Comparison of ENCODE assay signal across 8 mouse cellular contexts in genomic region chr13:32903211-32903873, GRCm38 (mm10). TPM values are rescaled to one million over a fixed set of nuclear protein-coding genes. Genes with fewer than 3 reads are reported as not detected.
A peak's percentile ranks its signal among the peaks of the same experiment; 100 is the strongest.
DNase-seq lines count a peak whose midpoint lies in the region; ATAC-seq and TF ChIP-seq lines count a peak whose summit lies in the region.

No protein-coding gene starts in this region.

- peak; percentile 99 for TF ChIP-seq CTCF in ES-Bruce4 (IDR thresholded peaks at IDR 0.05; ENCODE audit: low read depth, low read length)

- TF ChIP-seq POLR2A in ES-Bruce4 (IDR thresholded peaks at IDR 0.05; ENCODE audit: insufficient read depth, low read length), result no peak

- H3K9me3 ChIP-seq in ES-Bruce4 (replicated peaks; ENCODE audit: control insufficient read depth, insufficient read depth, low read length, poor library complexity, severe bottlenecking), result no peaks in the 10 kb centered on the region
- H3K9me3 ChIP-seq in forebrain, embryonic 14.5 days (replicated peaks; ENCODE audit: control insufficient read depth, low read length), result no peaks in the 10 kb centered on the region
- H3K9me3 ChIP-seq in liver, embryonic 16.5 days (replicated peaks; ENCODE audit: control insufficient read depth, low read length), result no peaks in the 10 kb centered on the region
- no peaks in the 10 kb centered on the region for H3K9me3 ChIP-seq in neural tube, embryonic 13.5 days

- ATAC-seq in cerebellum, adult (ENCODE audit: insufficient number of reproducible peaks, low FRiP score, low TSS enrichment), result peak; percentile 93
- ATAC-seq in forebrain, embryonic 14.5 days, result peak; percentile 95
- peak; percentile 80 for ATAC-seq in liver, embryonic 16.5 days (ENCODE audit: low read depth)
- ATAC-seq in neural tube, embryonic 13.5 days (ENCODE audit: low read depth), result peak; percentile 98

- intact Hi-C loops in heart, postnatal 14 days (cut with DNase I), result loop anchor here (1.0 to 5.0 kb wide), 4 partner anchors 61 to 176 kb away; partner anchors contain the start of genes Serpinb6b and Serpinb9

- H3K27ac ChIP-seq in ES-Bruce4 (ENCODE audit: insufficient read depth, low read length), result no peak overlapping the region
- no peak overlapping the region for H3K27ac ChIP-seq in forebrain, embryonic 14.5 days (ENCODE audit: low read depth, low read length)
- H3K27ac ChIP-seq in liver, embryonic 16.5 days (ENCODE audit: low read length), result no peak overlapping the region
- H3K27ac ChIP-seq in neural tube, embryonic 13.5 days (replicated peaks), result no peak overlapping the region

- no peaks in the 10 kb centered on the region for H3K36me3 ChIP-seq in ES-Bruce4 (ENCODE audit: control insufficient read depth, insufficient read depth, low read length, poor library complexity, severe bottlenecking)
- H3K36me3 ChIP-seq in forebrain, embryonic 14.5 days (ENCODE audit: control insufficient read depth, insufficient read depth, low read length), result no peaks in the 10 kb centered on the region
- H3K36me3 ChIP-seq in liver, embryonic 16.5 days (ENCODE audit: control insufficient read depth, insufficient read depth), result no peaks in the 10 kb centered on the region
- no peaks in the 10 kb centered on the region for H3K36me3 ChIP-seq in neural tube, embryonic 13.5 days

- H3K4me3 ChIP-seq in ES-Bruce4 (ENCODE audit: low read depth, low read length), result no peak overlapping the region
- H3K4me3 ChIP-seq in forebrain, embryonic 14.5 days (ENCODE audit: low read depth, low read length), result no peak overlapping the region
- H3K4me3 ChIP-seq in liver, embryonic 16.5 days (ENCODE audit: low read depth, low read length), result no peak overlapping the region
- H3K4me3 ChIP-seq in neural tube, embryonic 13.5 days, result no peak overlapping the region

- no peaks in the 10 kb centered on the region for H3K27me3 ChIP-seq in ES-Bruce4 (ENCODE audit: control insufficient read depth, insufficient read depth, low read length, poor library complexity, severe bottlenecking)
- H3K27me3 ChIP-seq in forebrain, embryonic 14.5 days (replicated peaks; ENCODE audit: control insufficient read depth, insufficient read depth, low read length), result no peaks in the 10 kb centered on the region
- no peaks in the 10 kb centered on the region for H3K27me3 ChIP-seq in liver, embryonic 16.5 days (ENCODE audit: control insufficient read depth, insufficient read depth, low read depth, low read length)
- no peaks in the 10 kb centered on the region for H3K27me3 ChIP-seq in neural tube, embryonic 13.5 days

- no peaks in the 10 kb centered on the region for H3K4me1 ChIP-seq in ES-Bruce4 (ENCODE audit: control insufficient read depth, insufficient read depth, low read length)
- H3K4me1 ChIP-seq in forebrain, embryonic 14.5 days (ENCODE audit: control insufficient read depth, insufficient read depth, low read length), result no peaks in the 10 kb centered on the region
- H3K4me1 ChIP-seq in liver, embryonic 16.5 days (ENCODE audit: control insufficient read depth, low read depth, low read length), result no peaks in the 10 kb centered on the region
- no peaks in the 10 kb centered on the region for H3K4me1 ChIP-seq in neural tube, embryonic 13.5 days (replicated peaks)

- no peak for TF ChIP-seq EP300 in ES-Bruce4 (IDR thresholded peaks at IDR 0.05; ENCODE audit: insufficient read depth, low read depth, low read length)

- no peak overlapping the region for H3K4me2 ChIP-seq in forebrain, embryonic 14.5 days (ENCODE audit: low read length)
- H3K4me2 ChIP-seq in liver, embryonic 16.5 days (ENCODE audit: low read depth, low read length), result no peak overlapping the region
- no peak overlapping the region for H3K4me2 ChIP-seq in neural tube, embryonic 13.5 days

- H3K9ac ChIP-seq in ES-Bruce4 (ENCODE audit: low read depth, poor library complexity, severe bottlenecking), result no peak overlapping the region
- no peak overlapping the region for H3K9ac ChIP-seq in forebrain, embryonic 14.5 days (ENCODE audit: low read length)
- no peak overlapping the region for H3K9ac ChIP-seq in liver, embryonic 16.5 days (ENCODE audit: low read depth, low read length)
- H3K9ac ChIP-seq in neural tube, embryonic 13.5 days, result no peak overlapping the region

- peak; percentile 90 for DNase-seq in forebrain, embryonic 14.5 days (ENCODE audit: low spot score)
- peak; percentile 94 to 97 for DNase-seq in heart, postnatal 14 days
- peak; percentile 80 for DNase-seq in large intestine, adult 2 months (ENCODE audit: low read depth, low spot score)
- peak; percentile 63 for DNase-seq in telencephalon, adult 2 months (ENCODE audit: low read depth, low spot score)

- 31% methylated on average over 8 of the region's 8 CpGs for WGBS in forebrain, embryonic 14.5 days
- 24% methylated on average over 8 of the region's 8 CpGs for WGBS in large intestine, adult 2 months
- 18% methylated on average over 8 of the region's 8 CpGs for WGBS in liver, embryonic 16.5 days (ENCODE audit: insufficient replicate concordance)
- 31% methylated on average over 8 of the region's 8 CpGs for WGBS in neural tube, embryonic 13.5 days

RNA-seq across cellular contexts. Expression of gene Serpinb1c, which starts 5.3 kb away (rescaled TPM):
- not detected in 2 replicates for polyA plus RNA-seq in ES-Bruce4 (2011; ENCODE audit: insufficient read depth, insufficient read length, low read depth, missing spikeins)
- polyA plus RNA-seq in forebrain, embryonic 14.5 days (2014; fragmentation: Nextera tagmentation; extraction: Ambion mirVana), result not detected in 2 replicates
- total RNA-seq in heart, postnatal 14 days (2021), result under 1 TPM; 0.45 to 0.95 TPM
- polyA plus RNA-seq in large intestine, adult 2 months (2012; rRNA removed), result not detected in 2 replicates
- not detected in 2 replicates for polyA plus RNA-seq in liver, embryonic 16.5 days (2015; fragmentation: Nextera tagmentation; extraction: Ambion mirVana)
- not detected in 2 replicates for polyA plus RNA-seq in neural tube, embryonic 13.5 days (2015; fragmentation: Nextera tagmentation; extraction: Ambion mirVana)

RNA-seq across cellular contexts. Expression of gene Serpinb1a, which starts 52.4 kb away (rescaled TPM):
- polyA plus RNA-seq in ES-Bruce4 (2011; ENCODE audit: insufficient read depth, insufficient read length, low read depth, missing spikeins), result 1.6 and 2.1 TPM in 2 replicates
- 0.93 and 1.9 TPM in 2 replicates for polyA plus RNA-seq in forebrain, embryonic 14.5 days (2014; fragmentation: Nextera tagmentation; extraction: Ambion mirVana)
- total RNA-seq in heart, postnatal 14 days (2021), result 1 to 10 TPM; 7.4 to 8.4 TPM
- polyA plus RNA-seq in large intestine, adult 2 months (2012; rRNA removed), result 263 and 433 TPM in 2 replicates
- 39.6 and 41.9 TPM in 2 replicates for polyA plus RNA-seq in liver, embryonic 16.5 days (2015; fragmentation: Nextera tagmentation; extraction: Ambion mirVana)
- 1.2 and 2.2 TPM in 2 replicates for polyA plus RNA-seq in neural tube, embryonic 13.5 days (2015; fragmentation: Nextera tagmentation; extraction: Ambion mirVana)

Comparison
In these comparisons a context has a peak if more than half of its experiments do, and no peak if none do; other contexts are left out.
1. RNA of gene Serpinb1a, which starts 52.4 kb away (polyA plus RNA-seq): 263 to 433 TPM in large intestine, adult 2 months and 39.6 to 41.9 TPM in liver, embryonic 16.5 days; 1.2 to 2.2 TPM in neural tube, embryonic 13.5 days, 1.6 to 2.1 TPM in ES-Bruce4 and 0.93 to 1.9 TPM in forebrain, embryonic 14.5 days; every median in the first group is over 10 times any median in the second.
2. Peak in every context shown above with its lines, with median percentiles within 50 percentile points of each other: ATAC-seq and DNase-seq.